Mouse (Mus musculus): ENCODE measurements at regions not wholly inside any gene's neighbourhood (a gene's known extent, or its start where the extent isn't known, plus 50 kb on each side); places are given as distances from the start of the nearest gene placed in this dataset.

- no peak overlapping the region for H3K4me3 ChIP-seq
- DNase-seq (ENCODE audit: extremely low spot score in 1 of 2, low spot score in 2 of 2), result no peak
- intact Hi-C loops (cut with DNase I), result no loop called here
- TF ChIP-seq CTCF (IDR thresholded peaks at IDR 0.05), result no peak
- no peak overlapping the region for H3K27ac ChIP-seq
These were observed 60.9 kb upstream of the Msx2 start for GRCm38 (mm10) chr13:53533738-53534137.

DNA sequence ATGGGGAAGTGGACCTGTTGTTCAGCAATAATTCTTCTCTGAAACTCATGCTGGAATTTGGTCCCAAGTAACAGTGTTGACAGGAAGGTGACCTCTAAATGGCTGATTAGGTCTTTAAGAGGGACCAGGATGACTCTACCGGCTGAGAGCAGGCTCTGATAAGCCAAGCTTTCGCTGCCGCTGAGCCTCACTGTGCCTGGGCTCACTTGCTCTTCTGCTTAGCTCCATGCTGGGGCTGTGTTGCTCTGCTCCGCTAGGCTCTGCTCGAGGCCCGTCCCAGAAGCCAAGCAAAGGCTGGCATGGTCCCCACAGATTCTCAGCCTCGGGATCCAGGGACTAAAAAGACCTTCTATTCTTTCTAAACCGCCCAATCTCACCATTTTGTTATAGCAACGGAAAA lies 54.0 kb upstream of the Msx2 start:
- no peak for TF ChIP-seq CTCF (IDR thresholded peaks at IDR 0.05)
- DNase-seq (ENCODE audit: extremely low spot score in 1 of 2, low spot score in 2 of 2), result no peak
- intact Hi-C loops (cut with DNase I), result no loop called here
- H3K27ac ChIP-seq, result no peak overlapping the region
- H3K4me3 ChIP-seq, result no peak overlapping the region

DNA sequence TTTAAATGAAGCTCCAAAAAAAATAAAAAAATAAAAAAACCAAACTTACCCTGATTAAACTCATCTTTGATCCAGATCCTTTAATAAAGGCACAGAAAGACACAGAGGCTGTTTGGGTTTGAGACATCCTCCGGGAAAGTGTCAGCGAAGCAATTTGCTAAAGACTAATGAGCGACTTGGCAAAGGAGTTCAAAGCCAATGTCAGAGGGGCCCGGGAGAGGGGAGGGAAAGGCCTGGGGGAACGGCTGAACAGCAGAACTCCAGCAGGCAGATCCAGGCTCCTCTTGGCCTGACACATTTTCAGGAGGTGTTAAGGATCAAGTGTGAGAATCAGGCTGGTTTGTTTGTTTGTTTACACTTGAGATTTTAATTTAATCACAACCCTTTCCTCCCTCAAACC lies 49.9 kb upstream of the Msx2 start:
- Histone ChIP-seq H3K27ac (no peak overlapping the region), H3K4me3 (no peak overlapping the region)
- no peak for DNase-seq (ENCODE audit: extremely low spot score in 1 of 2, low spot score in 2 of 2)
- TF ChIP-seq CTCF (IDR thresholded peaks at IDR 0.05), result no peak
- intact Hi-C loops (cut with DNase I), result no loop called here
